Mouse (Mus musculus): ENCODE data around the gene Creb5.
A peak's percentile ranks its signal among the peaks of the same experiment; 100 is the strongest.

Creb5 gene

DNA sequence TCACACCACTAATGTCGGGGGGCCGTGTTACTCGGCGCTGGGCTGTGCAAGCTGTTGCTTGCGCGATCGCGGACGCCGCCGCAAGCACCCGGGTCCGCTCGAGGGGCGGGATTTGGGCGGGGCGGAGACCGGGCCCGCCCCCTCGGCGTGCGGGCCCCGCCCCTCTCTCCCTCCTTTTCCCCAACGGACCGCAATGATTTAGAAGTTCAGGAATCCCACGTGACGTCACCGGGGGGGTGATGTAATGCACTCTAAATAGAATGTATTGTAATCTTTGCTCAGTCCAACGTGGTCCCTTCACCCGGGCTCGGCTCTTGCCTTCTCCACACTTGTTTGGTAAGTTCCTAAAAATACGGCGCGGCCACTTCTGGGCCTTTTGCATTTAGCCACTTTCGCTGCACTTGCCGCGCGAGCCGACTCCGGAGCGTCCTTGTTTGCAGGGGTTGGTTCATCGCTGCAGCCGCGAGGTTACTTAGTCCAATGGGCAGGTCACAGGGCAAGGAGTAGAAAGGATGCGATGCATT is at the start of gene Creb5:
TSS of gene Creb5 (plus strand) at position 233 of the 524 bp plus-strand sequence.
- peak; percentile 85 for DNase-seq (ENCODE audit: low read depth)

DNA sequence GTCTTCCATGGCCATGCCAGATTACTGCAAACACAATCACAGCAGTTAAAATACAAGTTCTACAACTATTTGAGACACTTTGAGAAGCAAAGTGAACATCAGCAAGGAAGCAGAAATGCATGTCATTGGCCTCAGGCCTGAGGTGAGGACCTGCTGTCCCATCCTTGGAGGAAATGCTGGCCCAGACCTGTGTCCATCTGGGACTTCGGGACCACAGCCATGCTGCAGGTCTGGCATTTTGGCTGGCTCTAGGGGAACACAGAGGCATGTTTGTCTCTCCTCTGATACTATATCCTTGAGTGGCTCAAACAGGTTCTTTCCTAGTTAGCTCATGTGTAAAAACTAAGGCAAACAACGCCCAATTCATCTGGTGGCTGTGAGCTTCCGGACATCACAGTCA is 27.2 kb upstream of the Creb5 start:
- no peak for DNase-seq (ENCODE audit: low read depth)

DNA sequence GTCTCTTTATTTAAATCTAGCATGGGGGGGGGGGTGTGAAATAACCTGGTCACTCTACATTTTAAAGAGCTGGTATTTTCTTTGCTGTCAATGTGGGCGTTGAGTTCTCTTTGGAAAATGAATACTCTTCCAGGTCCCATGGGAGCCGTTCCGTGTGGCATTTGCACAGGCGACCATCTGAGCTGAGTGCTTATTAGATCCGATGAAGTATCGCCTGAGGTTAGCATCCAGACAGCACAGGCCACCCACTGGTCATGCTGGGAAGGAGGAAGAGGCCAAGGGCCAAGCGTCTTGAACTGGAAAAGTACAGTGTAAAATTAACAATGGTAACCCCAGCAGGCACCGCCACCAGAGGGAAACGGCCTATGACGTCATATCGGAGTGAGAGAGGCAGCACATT is 24.7 kb upstream of the Creb5 start:
- DNase-seq (ENCODE audit: low read depth) = no peak

DNA sequence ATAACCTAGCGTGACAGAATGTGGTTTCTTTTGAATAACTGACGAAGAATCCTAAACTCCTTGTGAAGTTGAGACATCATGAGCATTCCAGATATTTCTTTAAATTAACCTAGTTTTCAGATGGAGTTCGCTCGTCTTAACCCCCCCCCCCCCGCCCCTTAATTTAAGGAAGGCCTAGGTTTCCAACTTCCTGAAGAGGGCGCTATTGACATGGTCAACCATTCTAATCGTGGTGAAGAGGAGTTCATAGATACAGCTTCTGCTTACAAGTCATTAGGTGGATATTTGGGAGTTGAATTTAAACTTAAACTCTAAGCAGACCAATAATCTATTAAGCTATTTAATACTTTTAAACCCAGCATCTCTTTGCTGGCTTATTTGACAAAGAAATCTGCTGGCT is 20.0 kb upstream of the Creb5 start:
- DNase-seq (ENCODE audit: low read depth) = no peak

- DNase-seq (ENCODE audit: low read depth) = no peak
These were observed 19.2 kb upstream of the Creb5 start for GRCm38 (mm10) chr6:53267732-53268505.

DNA sequence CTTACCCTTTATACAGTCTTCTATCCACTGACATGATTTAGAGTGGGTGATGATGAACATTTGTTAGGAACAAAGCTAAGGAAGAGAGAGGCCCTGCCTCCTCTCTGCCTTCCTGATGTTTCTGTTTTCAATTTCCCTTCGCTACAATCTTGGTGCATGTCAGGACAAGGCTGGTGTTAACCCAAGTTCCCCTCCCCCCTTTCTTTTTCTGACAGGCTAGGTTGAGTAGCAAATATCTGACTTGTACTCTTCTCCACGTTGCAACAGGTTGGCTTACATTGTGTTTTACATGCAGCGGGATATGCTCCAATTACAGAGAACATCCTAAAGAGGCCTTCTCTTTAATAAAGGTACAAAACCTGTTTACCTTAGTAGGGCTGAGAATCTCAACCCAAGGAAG is 15.9 kb upstream of the Creb5 start:
- DNase-seq (ENCODE audit: low read depth) = no peak

GRCm38 (mm10) chr6:53271636-53272035 is 15.4 kb upstream of the Creb5 start:
- DNase-seq (ENCODE audit: low read depth) = no peak

GRCm38 (mm10) chr6:53286389-53287037 is 557 bp upstream of the Creb5 start:
- no peak for DNase-seq (ENCODE audit: low read depth)

GRCm38 (mm10) chr6:53287562-53288381 is 702 bp downstream of the Creb5 start:
- DNase-seq (ENCODE audit: low read depth) = no peak

GRCm38 (mm10) chr6:53288584-53289558 is 1.8 kb downstream of the Creb5 start:
- no peak for DNase-seq (ENCODE audit: low read depth)

DNA sequence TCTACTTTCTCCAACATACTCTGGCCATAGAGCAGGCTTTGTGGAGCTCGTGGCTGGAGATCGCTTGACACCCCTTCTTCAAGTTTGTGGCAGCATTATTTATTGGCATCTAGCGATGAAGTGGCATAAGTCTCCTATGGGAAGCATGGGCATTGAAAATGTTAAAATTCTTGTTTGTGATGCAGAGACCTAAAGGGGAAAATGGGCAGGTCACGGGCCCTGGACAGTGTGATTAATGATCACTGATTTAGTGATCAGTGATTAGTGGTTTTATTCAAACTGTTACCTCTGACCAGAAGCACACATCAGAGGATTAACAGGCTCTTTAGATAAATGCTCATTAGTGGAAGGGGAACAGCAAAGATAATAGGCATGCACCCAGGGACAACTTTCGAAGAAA is 2.6 kb downstream of the Creb5 start:
- DNase-seq (ENCODE audit: low read depth) = no peak

GRCm38 (mm10) chr6:53290215-53290990 is 3.3 kb downstream of the Creb5 start:
- no peak for DNase-seq (ENCODE audit: low read depth)

GRCm38 (mm10) chr6:53292931-53293330 is 5.9 kb downstream of the Creb5 start:
- no peak for DNase-seq (ENCODE audit: low read depth)

DNA sequence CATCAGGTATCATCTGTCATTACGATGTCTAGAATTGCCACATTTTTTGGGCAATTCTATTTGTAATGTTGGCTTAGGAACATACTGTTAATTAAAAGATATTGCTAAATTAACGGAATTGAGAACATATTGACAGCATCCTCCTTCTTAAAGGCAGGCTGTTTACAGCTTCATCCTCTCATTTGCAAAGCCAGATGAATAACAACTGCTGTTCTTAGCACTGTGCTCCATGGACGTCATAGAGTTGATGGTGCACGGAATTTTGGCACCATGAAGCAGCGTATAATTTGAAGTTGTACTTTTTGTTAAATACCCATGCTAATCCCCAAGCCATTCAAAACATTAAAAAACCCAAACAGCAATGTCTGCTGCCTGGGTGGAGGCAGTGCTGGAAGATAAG is 10.8 kb downstream of the Creb5 start:
- DNase-seq (ENCODE audit: low read depth) = no peak

- DNase-seq (ENCODE audit: low read depth) = no peak
These were observed 17.1 kb downstream of the Creb5 start for GRCm38 (mm10) chr6:53304201-53304600.

GRCm38 (mm10) chr6:53306156-53306555 is 19.1 kb downstream of the Creb5 start:
- no peak for DNase-seq (ENCODE audit: low read depth)

DNA sequence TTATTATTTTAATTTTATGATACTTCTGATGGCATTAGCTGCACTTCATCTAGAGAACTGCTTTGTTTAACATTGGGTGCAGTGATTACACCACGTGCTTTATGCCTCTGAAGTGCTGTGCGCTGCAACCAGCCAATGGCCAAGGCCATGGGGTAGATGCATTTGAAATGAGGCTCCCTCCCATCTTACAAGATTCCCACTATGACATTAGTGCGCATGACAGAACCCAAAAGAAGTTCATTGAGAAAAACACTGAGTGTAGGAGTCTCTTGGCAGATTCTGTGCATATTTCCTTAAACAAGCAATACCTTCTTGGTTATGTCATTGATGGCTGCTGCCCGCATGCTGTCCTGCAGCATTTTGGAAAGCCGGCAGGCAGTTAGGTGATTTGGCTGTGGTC is 19.6 kb downstream of the Creb5 start:
- no peak for DNase-seq (ENCODE audit: low read depth)

DNA sequence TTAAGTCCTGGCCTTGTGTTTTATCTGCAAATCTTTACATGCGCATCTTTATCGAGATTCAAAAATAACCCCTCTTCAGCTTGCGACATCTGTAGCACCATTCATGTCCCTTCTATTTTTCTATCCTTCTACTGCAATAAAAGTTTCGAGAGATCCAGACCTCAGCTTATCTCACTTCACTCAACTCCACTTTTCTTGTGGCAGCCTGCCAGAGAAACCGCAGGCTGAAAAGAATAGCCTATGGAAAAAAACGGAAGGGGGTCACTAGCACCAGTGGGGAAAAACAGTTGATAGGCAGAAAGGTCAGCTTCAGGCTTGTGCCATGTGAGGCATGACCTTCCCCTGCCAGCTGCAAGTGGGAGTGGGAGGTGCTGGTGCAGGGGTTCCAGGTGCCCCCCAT is 21.6 kb downstream of the Creb5 start:
- no peak for DNase-seq (ENCODE audit: low read depth)

- DNase-seq (ENCODE audit: low read depth) = no peak
These were observed 26.5 kb downstream of the Creb5 start for GRCm38 (mm10) chr6:53313604-53314003.

DNA sequence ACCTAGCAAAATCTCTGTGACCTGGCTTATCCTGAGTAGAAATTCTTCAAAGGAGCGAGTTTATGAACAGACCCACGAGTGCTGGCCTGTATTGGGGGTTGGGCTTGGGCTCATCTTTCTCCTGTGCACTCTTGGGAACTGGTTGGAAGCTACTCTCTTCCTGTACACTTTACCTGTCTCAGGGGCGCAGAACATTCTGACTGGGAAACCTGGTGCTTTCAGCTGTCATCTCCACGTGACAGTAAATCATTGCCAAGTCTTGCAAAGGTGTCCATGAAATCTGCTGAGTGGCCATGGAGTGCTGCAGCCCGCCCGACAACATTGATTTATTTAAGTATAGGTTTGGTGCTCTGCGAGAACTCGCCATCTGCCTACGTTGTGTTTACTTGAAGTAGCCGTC is 27.1 kb downstream of the Creb5 start:
- no peak for DNase-seq (ENCODE audit: low read depth)
